Mouse (Mus musculus): ENCODE results near the gene Olfr556.
"Not testable (repeated sequence)": the region's sequence is repeated elsewhere in the genome, so short reads cannot be mapped to it uniquely, and the experiment has no call there.

The Olfr556 gene

GRCm38 (mm10) chr7:102664599-102664998 is at the start of gene Olfr556:
Gene Olfr556 (plus strand): TSS chr7:102664899.
- no peak for DNase-seq

- DNase-seq: no peak
Observed at GRCm38 (mm10) chr7:102618118-102618517, 46.6 kb upstream of the Olfr556 start, which contains the start of gene Olfr553. Gene Olfr553 (minus strand): TSS chr7:102618218.

- DNase-seq: peak; percentile 68
Observed at GRCm38 (mm10) chr7:102619608-102620007, 45.1 kb upstream of the Olfr556 start.

- peak in 1 of 2 experiments; percentile 3 for DNase-seq
Observed at GRCm38 (mm10) chr7:102620368-102620767, 44.3 kb upstream of the Olfr556 start.

- peak; percentile 62 to 73 for DNase-seq
Observed at GRCm38 (mm10) chr7:102636665-102637064, 28.0 kb upstream of the Olfr556 start.

GRCm38 (mm10) chr7:102638132-102638531 is 26.6 kb upstream of the Olfr556 start, which contains the start of gene Olfr554:
Gene Olfr554 (plus strand): TSS chr7:102638432.
- DNase-seq: no peak

GRCm38 (mm10) chr7:102644945-102645344 is 19.8 kb upstream of the Olfr556 start:
- not testable (repeated sequence) for DNase-seq

GRCm38 (mm10) chr7:102658523-102658922 is 6.2 kb upstream of the Olfr556 start, which contains the start of gene Olfr555:
Gene Olfr555 (plus strand): TSS chr7:102658823.
- DNase-seq: no peak

- peak; percentile 7 to 15 for DNase-seq
Observed at GRCm38 (mm10) chr7:102665378-102665777, 679 bp downstream of the Olfr556 start.

- no peak for DNase-seq
Observed at GRCm38 (mm10) chr7:102676225-102676624, 11.5 kb downstream of the Olfr556 start.

GRCm38 (mm10) chr7:102681916-102682315 is 17.2 kb downstream of the Olfr556 start:
- no peak for DNase-seq

GRCm38 (mm10) chr7:102686944-102687501 is 22.3 kb downstream of the Olfr556 start, which contains the start of gene Trim68:
Gene Trim68 (minus strand): TSS chr7:102687327.
- peak; percentile 86 to 92 for DNase-seq

- DNase-seq: peak; percentile 60 to 63
Observed at GRCm38 (mm10) chr7:102695358-102696125, 30.8 kb downstream of the Olfr556 start, which contains the start of gene Olfr557. Gene Olfr557 (plus strand): TSS chr7:102695910.

GRCm38 (mm10) chr7:102698461-102698860 is 33.8 kb downstream of the Olfr556 start:
- DNase-seq: peak; percentile 58 to 69

- no peak for DNase-seq
Observed at GRCm38 (mm10) chr7:102701915-102702314, 37.2 kb downstream of the Olfr556 start, which contains the start of gene Olfr558. Gene Olfr558 (plus strand): TSS chr7:102702215.

- no peak for DNase-seq
Observed at GRCm38 (mm10) chr7:102718970-102719369, 54.3 kb downstream of the Olfr556 start, which contains the start of gene Olfr33. Gene Olfr33 (minus strand): TSS chr7:102719070.

Measured in cerebellum, postnatal 10 days (tissue).